Mouse (Mus musculus): ENCODE measurements around the gene Wbp1.

- TF ChIP-seq CTCF (conservative IDR thresholded peaks at IDR 0.05; ENCODE audit: low read length) (no peak), NANOG (IDR thresholded peaks at IDR 0.05; ENCODE audit: borderline replicate concordance, low read length) (no peak), POU5F1 (IDR thresholded peaks at IDR 0.05; ENCODE audit: borderline replicate concordance, low read length) (no peak)
Observed at GRCm38 (mm10) chr6:83124851-83125312, 3.5 kb upstream of the Wbp1 start.
